Mouse (Mus musculus) liver, embryonic 14.5 days (tissue): ENCODE data around the gene Josd2. TPM values are rescaled to one million over a fixed set of nuclear protein-coding genes. Genes with fewer than 3 reads are reported as not detected.
A peak's percentile ranks its signal among the peaks of the same experiment; 100 is the strongest.

ENCODE experiments used
- ATAC-seq: fragments of 200-750 bp; cut with Nextera tagmentation; 2 replicates; pipeline ENCODE4 v1.8.0; 2017; ENCODE audit warnings: moderate number of reproducible peaks, mild to moderate bottlenecking, moderate library complexity; ENCODE audit not compliant: insufficient read depth
- DNase-seq, 3 experiments: peaks; one replicate each; pipeline ENCODE4 v3.0.0-alpha.2; 2012 to 2013; ENCODE audit warnings: low read depth in 3 of 3, low spot score in 3 of 3
- H3K27ac ChIP-seq: fragments of 300-500 bp; sonication (generic); 2 replicates; pipeline ENCODE4 v1.5.1; 2014; ENCODE audit warnings: moderate library complexity, mild to moderate bottlenecking, control low read depth, inconsistent platforms
- H3K27me3 ChIP-seq: fragments of 300-500 bp; sonication (generic); 2 replicates; pipeline ENCODE4 v1.6.1; 2014; ENCODE audit warnings: mild to moderate bottlenecking, low read length, moderate library complexity; ENCODE audit not compliant: control insufficient read depth, insufficient read depth
- H3K36me3 ChIP-seq: fragments of 300-500 bp; sonication (generic); replicated peaks from 2 replicates; pipeline ENCODE4 v1.6.1; 2014; ENCODE audit warnings: low read depth; ENCODE audit not compliant: control insufficient read depth, insufficient read depth
- H3K4me1 ChIP-seq, 2 experiments: fragments of 200-500 bp in 1 of 2; fragments of 300-500 bp in 1 of 2; sonication (generic) in 1 of 2; replicated peaks; 2 replicates each; pipeline ENCODE4 v1.6.1; 2012 to 2014; ENCODE audit warnings: antibody characterized with exemption in 1 of 2, inconsistent platforms in 1 of 2, low read length in 1 of 2; ENCODE audit not compliant: control insufficient read depth in 2 of 2, insufficient read depth in 2 of 2
- H3K4me2 ChIP-seq: fragments of 300-500 bp; sonication (generic); 2 replicates; pipeline ENCODE4 v1.6.1; 2014; ENCODE audit warnings: low read depth, mild to moderate bottlenecking, control low read depth, moderate library complexity
- H3K4me3 ChIP-seq, 2 experiments: fragments of 200-500 bp in 1 of 2; fragments of 300-500 bp in 1 of 2; sonication (generic) in 1 of 2; 2 replicates each; pipeline ENCODE4 v1.5.1; 2012 to 2014; ENCODE audit warnings: low read depth in 2 of 2, low read length in 2 of 2, mild to moderate bottlenecking in 2 of 2, control low read depth in 1 of 2, inconsistent platforms in 1 of 2, moderate library complexity in 1 of 2; ENCODE audit not compliant: insufficient read depth in 1 of 2
- H3K9ac ChIP-seq: fragments of 300-500 bp; sonication (generic); replicated peaks from 2 replicates; pipeline ENCODE4 v1.6.1; 2014; ENCODE audit warnings: mild to moderate bottlenecking, control low read depth, moderate library complexity
- H3K9me3 ChIP-seq: fragments of 300-500 bp; sonication (generic); 2 replicates; pipeline ENCODE4 v1.6.1; 2016; ENCODE audit warnings: low read length, mixed read lengths; ENCODE audit not compliant: control insufficient read depth
- CTCF ChIP-seq: IDR thresholded peaks from 2 replicates; pipeline ENCODE4 v1.5.1; 2016; ENCODE audit warnings: antibody characterized with exemption, low read depth, control low read depth
- EP300 ChIP-seq: IDR thresholded peaks from 2 replicates; pipeline ENCODE4 v1.6.1; 2016; ENCODE audit warnings: antibody characterized with exemption, low read depth
- WGBS: fragments of 180-500 bp; shearing (Covaris S2); extraction: QIAGEN DNeasy Blood & Tissue Kit; methylation state at CpG from one replicate; pipeline ENCODE4 v1.1.7; 2014; ENCODE audit not compliant: insufficient replicate concordance; 5-methylcytosine and 5-hydroxymethylcytosine counted together
- polyA plus RNA-seq, 2 experiments: library from polyadenylated mRNA; depleted of rRNA in 1 of 2; stranded (reverse) in 1 of 2; unstranded in 1 of 2; fragments of >200 nt; fragmentation: Nextera tagmentation in 1 of 2; extraction: Ambion mirVana in 1 of 2; gene quantifications; 2 replicates each; pipeline versions ENCODE4 v1.2.1 to v1.2.3; 2012 to 2014

The Josd2 gene
- polyA plus RNA-seq, 2 experiments, result 155 to 212 TPM

DNA sequence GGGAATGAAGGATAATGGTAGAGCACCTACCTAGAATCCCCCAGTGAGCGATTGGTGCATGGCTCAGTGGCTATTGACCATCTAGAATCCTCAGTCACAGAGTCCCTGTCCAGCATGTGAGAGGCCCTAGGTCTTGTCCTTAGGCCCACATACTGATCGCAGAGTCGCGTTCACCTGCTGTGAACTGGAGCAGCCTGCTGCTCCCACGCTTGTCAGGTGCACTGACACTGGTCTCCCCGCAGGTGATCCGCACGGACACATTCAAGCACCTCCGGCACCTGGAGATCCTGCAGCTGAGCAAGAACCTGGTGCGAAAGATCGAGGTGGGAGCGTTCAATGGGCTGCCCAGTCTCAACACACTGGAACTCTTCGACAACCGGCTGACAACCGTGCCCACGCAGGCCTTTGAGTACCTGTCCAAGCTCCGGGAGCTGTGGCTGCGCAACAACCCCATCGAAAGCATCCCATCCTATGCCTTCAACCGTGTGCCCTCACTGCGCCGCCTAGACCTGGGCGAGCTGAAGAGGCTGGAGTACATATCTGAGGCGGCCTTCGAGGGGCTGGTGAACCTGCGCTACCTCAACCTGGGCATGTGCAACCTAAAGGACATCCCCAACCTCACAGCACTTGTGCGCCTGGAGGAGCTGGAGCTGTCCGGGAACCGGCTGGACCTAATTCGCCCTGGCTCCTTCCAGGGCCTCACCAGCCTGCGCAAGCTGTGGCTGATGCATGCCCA lies 6.8 kb upstream of the Josd2 start:
- Histone ChIP-seq H3K27ac (no peak overlapping the region), H3K4me2 (no peak overlapping the region), H3K36me3 (no peaks in the 10 kb centered on the region), H3K4me3 (no peak overlapping the region), H3K4me1 (peaks cover 14 to 22% of the 10 kb centered on the region in 2 experiments), H3K9me3 (no peaks in the 10 kb centered on the region), H3K27me3 (peaks cover 52% of the 10 kb centered on the region), H3K9ac (no peak overlapping the region)
- no peak for ATAC-seq
- TF ChIP-seq EP300 (no peak), CTCF (no peak)
- WGBS, result 57% methylated on average over 31 of the region's 31 CpGs
- no peak for DNase-seq

DNA sequence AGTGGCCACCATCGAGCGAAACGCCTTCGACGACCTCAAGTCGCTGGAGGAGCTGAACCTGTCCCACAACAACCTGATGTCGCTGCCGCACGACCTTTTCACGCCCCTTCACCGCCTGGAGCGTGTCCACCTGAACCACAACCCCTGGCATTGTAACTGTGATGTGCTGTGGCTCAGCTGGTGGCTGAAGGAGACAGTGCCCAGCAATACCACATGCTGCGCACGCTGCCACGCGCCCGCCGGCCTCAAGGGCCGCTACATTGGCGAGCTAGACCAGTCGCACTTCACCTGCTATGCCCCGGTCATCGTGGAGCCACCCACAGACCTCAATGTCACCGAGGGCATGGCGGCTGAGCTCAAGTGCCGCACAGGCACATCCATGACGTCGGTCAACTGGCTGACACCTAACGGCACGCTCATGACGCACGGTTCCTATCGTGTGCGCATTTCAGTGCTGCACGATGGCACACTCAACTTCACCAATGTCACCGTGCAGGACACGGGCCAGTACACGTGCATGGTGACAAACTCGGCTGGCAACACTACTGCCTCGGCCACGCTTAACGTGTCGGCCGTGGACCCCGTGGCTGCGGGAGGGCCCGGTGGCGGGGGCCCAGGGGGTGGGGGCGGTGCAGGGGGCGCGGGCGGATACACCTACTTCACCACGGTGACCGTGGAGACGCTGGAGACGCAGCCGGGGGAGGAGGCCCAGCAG lies 6.1 kb upstream of the Josd2 start:
- ATAC-seq (no peak), DNase-seq (no peak)
- Histone ChIP-seq H3K4me2 (no peak overlapping the region), H3K9ac (no peak overlapping the region), H3K4me3 (no peak overlapping the region), H3K36me3 (no peaks in the 10 kb centered on the region), H3K27ac (no peak overlapping the region), H3K4me1 (peaks cover 11 to 17% of the 10 kb centered on the region in 2 experiments), H3K27me3 (peaks cover 52% of the 10 kb centered on the region), H3K9me3 (no peaks in the 10 kb centered on the region)
- WGBS, result 42% methylated on average over 57 of the region's 57 CpGs
- TF ChIP-seq CTCF, result no peak
- no peak for TF ChIP-seq EP300

DNA sequence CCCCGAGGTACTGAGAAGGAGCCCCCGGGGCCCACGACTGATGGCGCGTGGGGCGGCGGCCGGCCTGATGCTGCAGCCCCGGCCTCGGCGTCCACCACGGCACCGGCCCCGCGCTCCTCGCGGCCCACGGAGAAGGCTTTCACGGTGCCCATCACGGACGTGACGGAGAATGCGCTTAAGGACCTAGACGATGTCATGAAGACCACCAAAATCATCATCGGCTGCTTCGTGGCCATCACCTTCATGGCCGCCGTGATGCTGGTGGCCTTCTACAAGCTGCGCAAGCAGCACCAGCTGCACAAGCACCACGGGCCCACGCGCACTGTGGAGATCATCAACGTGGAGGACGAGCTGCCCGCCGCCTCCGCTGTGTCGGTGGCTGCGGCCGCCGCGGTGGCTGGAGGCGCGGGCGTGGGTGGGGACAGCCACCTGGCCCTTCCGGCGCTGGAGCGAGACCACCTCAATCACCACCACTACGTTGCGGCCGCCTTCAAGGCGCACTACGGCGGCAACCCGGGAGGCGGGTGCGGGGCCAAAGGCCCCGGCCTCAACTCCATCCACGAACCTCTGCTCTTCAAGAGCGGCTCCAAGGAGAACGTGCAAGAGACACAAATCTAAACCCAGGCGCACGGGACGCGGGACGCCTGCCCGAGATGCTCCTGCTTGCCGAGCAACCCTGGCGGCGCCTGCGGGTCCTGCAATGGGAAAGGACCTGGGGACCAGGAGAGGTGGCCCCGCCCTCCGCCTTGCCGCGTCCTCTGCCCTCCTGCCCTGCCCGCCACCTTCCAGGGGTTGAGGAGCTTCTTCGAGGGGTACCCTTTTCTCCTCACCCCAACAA lies 5.3 kb upstream of the Josd2 start:
- DNase-seq (no peak), ATAC-seq (no peak)
- Histone ChIP-seq H3K9ac (no peak overlapping the region), H3K4me1 (peaks cover 11 to 19% of the 10 kb centered on the region in 2 experiments), H3K9me3 (no peaks in the 10 kb centered on the region), H3K27me3 (peaks cover 52% of the 10 kb centered on the region), H3K27ac (no peak overlapping the region), H3K4me3 (no peak overlapping the region), H3K36me3 (no peaks in the 10 kb centered on the region), H3K4me2 (no peak overlapping the region)
- WGBS, result 12% methylated on average over 70 of the region's 77 CpGs
- TF ChIP-seq EP300 (no peak), CTCF (peak; percentile 69)

DNA sequence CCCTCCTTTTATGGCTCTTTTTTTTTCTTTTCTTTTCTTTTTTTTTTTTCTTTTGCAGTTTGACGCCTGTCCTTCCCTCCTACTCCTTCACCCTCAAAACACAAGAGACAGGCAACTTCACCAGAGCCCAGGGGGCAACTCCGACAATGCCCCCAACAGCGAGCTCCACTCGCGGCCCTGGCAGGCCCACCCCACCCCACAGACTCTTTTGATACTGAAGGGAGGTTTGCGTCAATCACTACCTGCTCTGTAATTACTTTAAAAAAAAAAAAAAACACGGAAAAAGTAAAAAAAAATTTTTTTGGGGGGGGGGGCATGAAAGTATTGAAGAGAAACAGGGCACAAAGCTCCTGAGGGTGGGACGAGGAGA lies 4.7 kb upstream of the Josd2 start:
- no peaks in the 10 kb centered on the region for H3K36me3 ChIP-seq
- DNase-seq (no peak), ATAC-seq (no peak)
- no peaks in the 10 kb centered on the region for H3K9me3 ChIP-seq
- no peak overlapping the region for H3K27ac ChIP-seq
- H3K4me2 ChIP-seq, result no peak overlapping the region
- WGBS, result 18% methylated on average over 8 of the region's 8 CpGs
- H3K9ac ChIP-seq, result no peak overlapping the region
- TF ChIP-seq CTCF (no peak), EP300 (no peak)
- H3K4me3 ChIP-seq, result no peak overlapping the region
- peaks cover 52% of the 10 kb centered on the region for H3K27me3 ChIP-seq
- H3K4me1 ChIP-seq, result peaks cover 11 to 21% of the 10 kb centered on the region in 2 experiments
